Mouse (Mus musculus) hematopoietic multipotent progenitor cell, adult 10-12 weeks (in vitro differentiated cells): ENCODE results near the gene Gm20489. TPM values are rescaled to one million over a fixed set of nuclear protein-coding genes. Genes with fewer than 3 reads are reported as not detected.

ENCODE experiments used
- polyA plus RNA-seq: library from polyadenylated mRNA; stranded (reverse); fragments of >175 nt; gene quantifications from 2 replicates; pipeline ENCODE4 v1.2.3, GENCODE M21; 2012; ENCODE audit warnings: low replicate concordance

Gm20489 gene
- polyA plus RNA-seq, result 0.12 and 0.14 TPM in 2 replicates

GRCm38 (mm10) chrX:101268755-101269124 is at the start of gene Gm20489:
Gm20489 (minus strand) TSS chrX:101269023.

DNA sequence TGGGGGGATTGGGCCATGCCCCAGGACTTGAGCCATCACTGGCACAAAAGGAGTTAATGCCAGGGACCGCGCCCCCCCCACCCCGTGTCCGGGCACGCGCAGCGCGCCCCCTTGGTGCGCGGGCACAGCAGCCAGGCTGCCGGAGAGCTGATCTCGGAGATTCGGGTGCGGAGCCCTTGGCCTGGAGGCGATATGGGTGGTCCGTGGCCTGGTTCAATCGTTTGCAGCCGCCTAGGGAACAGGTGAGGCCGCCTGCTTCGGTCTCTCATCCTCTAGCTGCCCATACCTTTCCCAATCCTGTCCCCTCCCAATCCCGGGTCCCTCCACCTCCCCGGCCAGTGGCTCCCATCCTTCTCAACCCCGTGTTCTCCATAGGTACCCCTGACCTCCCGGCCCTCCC is 30.2 kb upstream of the Gm20489 start, which contains the start of gene Nlgn3:
Nlgn3 (plus strand) TSS at position 114 of the 400 bp plus-strand sequence.

GRCm38 (mm10) chrX:101273875-101274738 is 5.3 kb upstream of the Gm20489 start, which contains the start of gene Med12:
Med12 (plus strand) TSS chrX:101274030.

DNA sequence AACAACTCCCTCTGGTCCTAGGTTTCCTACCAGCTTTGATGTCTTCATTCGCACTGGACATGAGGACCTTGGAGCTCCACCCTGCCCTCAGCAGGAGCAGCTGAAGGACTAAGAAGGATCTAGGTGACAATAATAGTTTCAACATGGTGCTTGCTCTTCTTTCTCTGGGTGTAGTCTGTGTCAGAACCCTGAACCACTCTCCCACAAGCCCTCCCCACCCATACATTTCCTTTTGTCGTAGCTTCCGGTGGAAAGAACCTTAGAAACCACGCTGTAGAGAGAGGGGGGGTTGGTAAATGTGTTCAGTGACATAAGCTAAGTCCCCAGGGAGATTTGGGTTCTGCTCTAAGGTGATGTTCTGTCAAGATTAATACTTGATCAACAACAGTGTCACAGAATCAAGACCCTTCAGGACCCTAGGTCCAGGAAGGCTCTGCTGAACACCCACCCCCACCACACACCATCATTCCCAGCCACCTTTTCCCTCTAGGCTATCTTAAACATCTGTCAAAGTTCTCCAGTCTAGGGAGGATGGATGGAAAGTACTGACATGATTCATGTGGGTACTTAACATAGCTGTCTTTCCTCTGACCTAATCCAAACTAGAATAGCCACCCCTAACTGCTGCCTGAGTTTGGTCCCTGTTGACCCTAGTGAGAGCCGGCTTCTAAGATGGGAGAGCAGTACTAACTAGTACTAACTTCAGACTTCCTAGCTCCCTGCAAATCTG is 633 bp downstream of the Gm20489 start, which contains the start of gene Il2rg:
Il2rg (minus strand) TSS at position 231 of the 730 bp plus-strand sequence.

DNA sequence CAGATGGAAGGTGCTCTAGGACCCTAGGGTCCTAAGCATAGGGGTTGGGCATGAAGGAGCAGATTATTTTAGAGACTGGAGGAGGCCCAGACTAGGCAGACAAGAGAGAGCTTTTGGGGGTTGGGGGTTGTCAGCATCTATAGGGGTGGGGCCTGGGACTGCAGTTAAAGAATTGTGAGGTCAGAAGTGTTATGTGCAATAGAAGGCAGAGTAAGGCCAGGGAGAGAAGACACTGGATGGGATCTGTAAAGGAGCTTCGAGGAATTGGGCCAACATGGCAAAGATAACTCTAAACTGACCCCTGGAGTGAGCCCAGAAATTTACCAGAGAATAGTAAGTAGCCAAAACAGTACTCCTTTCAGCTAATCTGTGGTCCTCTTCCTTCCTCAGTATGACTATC is 4.9 kb downstream of the Gm20489 start, which contains the start of gene Gm614:
Gm614 (minus strand) TSS at position 101 of the 400 bp plus-strand sequence.

GRCm38 (mm10) chrX:101253952-101254729 is 14.7 kb downstream of the Gm20489 start, which contains the start of gene Foxo4:
Foxo4 (plus strand) TSS chrX:101254528.

DNA sequence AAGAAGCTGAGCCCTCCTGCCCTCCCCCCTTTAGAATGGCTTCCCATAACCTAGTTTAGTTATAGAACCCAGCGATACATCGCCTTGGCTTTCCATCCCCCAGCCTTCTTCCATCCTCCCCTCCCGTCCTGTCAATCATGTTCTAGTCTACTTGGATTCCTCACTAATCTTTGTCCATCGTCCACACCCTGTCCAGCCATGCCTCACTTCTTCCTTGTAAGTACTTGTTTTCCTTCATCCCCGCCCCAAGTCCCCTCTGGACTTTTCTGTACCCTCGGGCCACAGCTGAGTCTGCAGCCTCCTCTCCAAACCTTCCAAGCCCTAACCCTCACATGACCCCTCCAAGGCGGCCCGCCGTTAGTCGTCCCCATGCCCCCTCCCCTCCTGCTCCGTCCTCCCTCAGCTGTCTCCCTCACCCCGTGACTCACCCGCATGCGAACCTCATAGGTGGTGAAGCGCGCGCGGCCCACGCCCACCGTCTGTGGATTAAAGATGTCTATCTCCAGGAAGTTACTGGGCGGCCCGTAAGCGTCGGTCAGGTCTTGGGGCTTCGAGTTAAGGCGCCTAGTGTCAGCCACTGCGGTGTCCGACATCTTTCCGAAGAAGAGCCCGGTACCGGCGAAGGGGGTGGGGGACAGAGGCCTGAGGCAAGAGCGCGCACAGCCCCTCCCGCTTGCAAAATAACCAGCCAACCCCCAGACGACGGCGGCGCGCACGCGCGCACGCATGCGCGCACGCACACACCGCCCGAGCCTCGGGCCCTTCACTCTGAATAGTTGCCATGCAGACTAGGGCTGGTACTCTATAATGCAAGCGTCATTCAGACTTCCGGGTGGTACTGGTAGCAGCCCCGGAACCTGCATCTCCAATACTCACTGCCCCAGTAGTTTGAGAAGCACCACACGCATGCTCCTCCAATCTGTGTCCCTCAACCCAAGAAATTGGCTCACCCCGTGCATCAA is 46.7 kb downstream of the Gm20489 start, which contains the start of gene Snx12:
Snx12 (minus strand) TSS at position 730 of the 962 bp plus-strand sequence.

Other genes with a start within 250 kb of the Gm20489 start
- gene Tex11, start 209.4 kb downstream of the Gm20489 start, polyA plus RNA-seq, result 0.06 TPM in 1 of 2 replicates, not detected in the other
- gene Slc7a3, start 183.0 kb downstream of the Gm20489 start, polyA plus RNA-seq, result not detected in 2 replicates
- 28.7 and 28.9 TPM in 2 replicates for gene Snx12, start 46.5 kb downstream of the Gm20489 start, polyA plus RNA-seq
- gene Foxo4, start 14.5 kb downstream of the Gm20489 start, polyA plus RNA-seq, result 33.2 and 33.8 TPM in 2 replicates
- 0.34 TPM in 1 of 2 replicates, not detected in the other for gene Gm614, start 5.0 kb downstream of the Gm20489 start, polyA plus RNA-seq
- gene Il2rg, start 768 bp downstream of the Gm20489 start, polyA plus RNA-seq, result 53.8 and 251 TPM in 2 replicates
- 71.7 and 104 TPM in 2 replicates for gene Med12, start 5.0 kb upstream of the Gm20489 start, polyA plus RNA-seq
- 0.15 TPM in 1 of 2 replicates, not detected in the other for gene Nlgn3, start 30.1 kb upstream of the Gm20489 start, polyA plus RNA-seq
- gene Gjb1, start 107.4 kb upstream of the Gm20489 start, polyA plus RNA-seq, result not detected in 2 replicates
- gene Zmym3, start 151.8 kb upstream of the Gm20489 start, polyA plus RNA-seq, result 28.0 and 55.3 TPM in 2 replicates
- gene Nono, start 160.3 kb upstream of the Gm20489 start, polyA plus RNA-seq, result 26.8 and 50.3 TPM in 2 replicates
- gene Itgb1bp2, start 180.1 kb upstream of the Gm20489 start, polyA plus RNA-seq, result 0.15 and 0.46 TPM in 2 replicates